Mouse (Mus musculus): Measurements from ENCODE around the gene Grb14.

Grb14 gene

GRCm38 (mm10) chr2:65024887-65025286, at the start of gene Grb14:
Gene Grb14, minus strand, starts transcription at chr2:65024987.
- DNase-seq (ENCODE audit: inconsistent ontology term), result no peak

GRCm38 (mm10) chr2:65072205-65072604, 47.4 kb upstream of the Grb14 start:
- DNase-seq (ENCODE audit: inconsistent ontology term), result no peak

DNA sequence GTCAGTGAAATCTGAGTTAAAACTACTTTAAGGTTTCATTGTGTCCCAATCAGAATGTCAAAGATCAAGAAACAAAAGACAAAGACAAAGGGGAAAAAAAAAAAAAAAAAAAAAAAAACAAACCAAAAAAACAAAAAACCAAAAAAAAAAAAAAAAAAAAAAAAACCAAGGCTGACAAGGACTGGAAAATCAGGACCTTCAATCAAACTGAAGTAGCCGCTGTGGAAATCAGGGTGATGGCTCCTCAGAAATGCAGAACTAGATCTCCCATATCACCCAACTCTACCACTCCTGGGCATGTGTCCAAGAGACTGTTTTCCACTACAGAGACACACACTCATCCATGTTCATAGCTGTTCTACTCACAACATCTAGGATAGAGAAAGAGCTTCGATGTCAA, 29.0 kb upstream of the Grb14 start:
- no peak for DNase-seq (ENCODE audit: inconsistent ontology term)

DNA sequence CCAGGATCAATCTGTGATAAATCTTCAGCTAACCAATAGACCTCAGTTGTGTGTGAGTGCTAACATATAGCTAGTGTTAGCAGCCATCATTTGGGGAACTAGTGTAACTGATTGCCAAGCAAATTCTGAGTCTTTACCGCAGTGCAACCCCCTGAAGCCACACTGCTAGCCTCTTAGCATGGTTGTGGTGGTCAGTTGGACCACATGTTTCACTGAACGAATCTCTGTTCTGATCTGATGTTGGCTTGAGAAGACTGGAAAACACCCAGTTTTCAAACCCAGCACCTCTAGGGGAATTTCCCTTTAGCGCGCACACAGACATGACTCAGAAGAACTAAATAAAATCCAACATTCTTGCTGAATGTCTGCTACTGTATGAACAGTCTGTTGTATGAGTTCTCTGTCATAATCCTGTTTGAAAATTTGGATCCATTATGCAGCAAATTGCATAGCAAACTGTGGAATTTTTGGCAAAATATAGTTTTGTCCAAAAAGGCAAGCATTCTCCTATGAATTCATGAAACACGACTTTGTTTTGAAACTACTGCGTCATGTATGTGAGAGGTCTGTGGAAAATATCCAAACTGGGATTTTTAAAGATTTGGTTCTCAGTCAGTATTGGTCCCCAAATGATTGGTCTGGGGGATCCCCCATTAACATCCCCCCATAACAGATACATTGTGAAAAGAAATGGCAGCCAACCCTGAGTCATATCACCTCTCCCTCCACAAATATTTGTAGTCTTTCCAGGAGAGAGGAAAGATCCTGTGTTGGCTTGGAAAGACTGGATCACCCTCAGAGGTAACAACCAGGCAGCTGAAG, 27.6 kb upstream of the Grb14 start:
- DNase-seq (ENCODE audit: inconsistent ontology term), result no peak

- no peak for DNase-seq (ENCODE audit: inconsistent ontology term)
Measured at GRCm38 (mm10) chr2:65050776-65051175, 26.0 kb upstream of the Grb14 start.

- no peak for DNase-seq (ENCODE audit: inconsistent ontology term)
Measured at GRCm38 (mm10) chr2:65048234-65049017, 23.6 kb upstream of the Grb14 start.

DNA sequence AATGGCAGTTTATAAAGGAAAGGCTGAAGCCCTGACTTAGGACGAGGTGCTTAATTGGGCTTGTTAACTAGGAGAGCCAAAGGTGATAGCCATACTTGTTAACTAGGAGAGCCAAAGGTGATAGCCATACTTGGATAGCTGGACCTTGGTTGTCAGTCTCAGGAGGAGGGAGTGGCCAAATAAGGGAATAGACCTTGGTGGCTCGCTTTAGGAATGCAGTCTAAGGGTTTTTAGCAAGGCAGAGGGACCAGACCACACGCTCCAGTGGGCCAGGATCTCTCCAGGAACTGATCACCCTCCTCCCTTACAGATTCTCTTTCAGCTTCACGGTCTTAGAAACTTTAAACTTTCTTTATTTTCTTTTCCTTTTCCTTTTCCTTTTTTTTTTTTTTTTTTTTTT, 13.4 kb upstream of the Grb14 start:
- no peak for DNase-seq (ENCODE audit: inconsistent ontology term)

GRCm38 (mm10) chr2:65037546-65037945, 12.8 kb upstream of the Grb14 start:
- DNase-seq (ENCODE audit: inconsistent ontology term), result no peak

- DNase-seq (ENCODE audit: inconsistent ontology term), result peak; percentile 72
Measured at GRCm38 (mm10) chr2:65022363-65023240, 2.2 kb downstream of the Grb14 start.

DNA sequence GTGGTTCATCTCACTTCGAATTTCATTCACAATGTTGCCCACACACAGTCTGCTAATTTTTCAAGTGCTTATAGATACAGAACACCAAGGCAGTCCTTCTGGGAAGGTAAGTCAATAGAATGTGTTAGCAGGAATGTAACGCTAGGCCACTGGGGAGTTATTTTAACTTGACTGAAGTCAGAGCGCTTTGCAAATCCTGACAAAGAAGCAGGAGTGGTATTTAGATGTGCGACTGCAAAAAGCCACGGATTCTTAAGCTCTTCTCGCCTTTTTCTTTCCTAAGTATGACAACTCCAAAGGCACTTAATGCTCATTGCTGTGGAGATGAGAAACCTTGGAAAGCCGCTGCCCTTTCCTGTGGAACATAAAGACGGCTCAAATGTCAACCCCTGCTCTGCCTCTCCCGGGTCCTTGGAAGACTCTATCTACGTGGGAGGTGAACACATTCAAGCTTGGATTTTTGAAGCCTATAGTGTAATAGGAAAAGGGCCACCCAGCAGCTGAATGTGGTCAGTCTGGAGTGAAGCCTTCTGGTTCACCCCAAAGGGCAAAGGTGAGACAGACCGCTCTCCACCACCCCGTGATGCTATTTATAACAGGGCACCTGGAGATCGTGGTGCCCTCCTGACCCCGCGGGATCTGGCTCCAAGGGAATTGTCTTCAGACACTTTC, 3.0 kb downstream of the Grb14 start:
- DNase-seq (ENCODE audit: inconsistent ontology term), result no peak

DNA sequence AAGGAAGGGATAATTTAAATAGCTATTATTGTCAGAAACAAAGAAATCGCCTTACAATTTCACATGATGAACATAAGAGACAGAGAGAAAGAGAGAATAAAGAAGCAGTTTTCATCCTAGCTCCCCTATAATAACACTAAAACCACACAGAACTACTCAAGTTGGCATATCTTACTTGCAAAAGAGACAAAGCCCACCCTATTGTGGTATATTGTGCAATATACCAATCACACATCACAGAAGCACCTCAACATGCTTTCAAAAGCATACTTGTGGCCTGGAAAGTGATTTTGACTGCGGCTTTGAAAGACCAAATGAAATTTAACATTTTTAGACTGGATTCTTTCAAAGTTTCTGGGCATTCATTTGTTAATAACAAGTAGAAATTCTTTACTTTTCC, 7.4 kb downstream of the Grb14 start:
- peak; percentile 26 for DNase-seq (ENCODE audit: inconsistent ontology term)

DNA sequence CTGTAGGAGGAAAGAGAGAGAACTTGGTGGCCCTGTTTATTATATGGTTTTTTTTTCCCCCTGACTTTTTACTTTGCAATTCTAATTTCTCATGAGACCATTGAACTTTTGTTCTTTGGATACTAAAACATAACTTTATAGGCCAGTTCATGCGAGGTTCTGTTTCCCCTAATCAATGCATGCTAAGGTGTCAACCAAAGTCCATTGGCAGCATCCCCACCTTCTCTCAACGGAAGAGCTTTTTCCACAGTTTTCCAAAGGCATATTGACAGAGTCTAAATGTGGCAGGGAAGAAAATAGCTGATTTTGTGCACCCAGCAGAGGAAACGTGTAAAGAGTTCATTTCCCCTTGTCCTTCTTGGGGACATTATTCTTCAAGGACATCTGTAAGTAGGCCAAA, 10.2 kb downstream of the Grb14 start:
- DNase-seq (ENCODE audit: inconsistent ontology term), result no peak

DNA sequence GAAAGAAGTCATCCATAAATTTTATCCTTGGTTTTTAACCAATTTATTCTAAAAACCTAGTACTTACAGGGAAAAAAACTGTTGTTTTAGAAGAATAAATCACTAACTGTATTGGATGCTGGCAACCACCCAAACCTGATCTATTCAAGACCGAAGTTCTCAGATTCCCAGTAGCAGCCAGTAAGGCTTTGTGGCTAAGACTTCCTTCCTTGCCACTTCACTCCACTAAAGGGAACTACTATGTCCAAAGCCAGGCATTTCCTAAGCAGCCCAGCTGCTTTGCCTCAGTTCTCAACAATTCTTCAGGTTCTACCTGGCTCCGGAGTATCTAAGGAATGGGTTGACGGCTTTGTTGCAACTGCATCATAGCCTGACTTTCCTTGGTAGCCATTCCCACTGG, 14.7 kb downstream of the Grb14 start:
- DNase-seq (ENCODE audit: inconsistent ontology term), result peak; percentile 10

DNA sequence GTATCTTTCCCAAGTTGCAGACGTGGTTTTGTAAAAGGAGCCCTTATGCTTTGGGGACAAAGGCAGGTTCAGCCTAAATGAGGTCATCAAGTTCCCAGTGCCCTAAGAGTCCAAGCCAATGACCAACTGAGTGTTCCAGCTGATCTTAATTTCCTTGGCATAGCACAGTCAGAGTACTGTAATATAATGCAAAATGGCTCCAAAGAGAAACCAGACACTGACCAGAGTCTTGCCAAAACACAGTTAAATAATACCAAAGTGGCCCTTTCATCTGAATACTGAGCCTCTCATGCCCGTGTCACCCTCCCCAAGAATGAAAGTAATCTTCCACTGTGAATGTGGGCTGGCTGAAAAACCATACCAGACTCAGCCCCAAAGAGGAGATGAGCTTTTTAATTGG, 17.4 kb downstream of the Grb14 start:
- peak; percentile 88 for DNase-seq (ENCODE audit: inconsistent ontology term)

GRCm38 (mm10) chr2:65005044-65005443, 19.7 kb downstream of the Grb14 start:
- no peak for DNase-seq (ENCODE audit: inconsistent ontology term)

DNA sequence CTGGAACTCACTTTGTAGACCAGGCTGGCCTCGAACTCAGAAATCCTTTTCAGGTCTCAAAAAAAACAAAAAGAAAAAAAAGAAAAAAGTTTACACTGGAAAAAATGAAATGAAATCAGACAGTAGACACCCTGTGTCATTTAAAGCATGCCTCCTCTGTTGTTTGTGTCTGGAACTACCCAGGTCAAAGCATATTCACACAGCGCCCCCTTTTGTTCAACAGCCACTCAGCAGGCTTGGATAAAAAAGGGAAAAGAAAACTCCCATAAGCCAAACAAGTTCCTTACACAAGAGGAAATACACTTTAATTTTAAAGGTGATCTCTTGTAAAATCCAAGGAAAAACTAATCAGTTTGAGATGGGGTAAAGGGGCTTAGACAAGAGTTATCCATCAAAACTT, 21.4 kb downstream of the Grb14 start:
- DNase-seq (ENCODE audit: inconsistent ontology term), result no peak

DNA sequence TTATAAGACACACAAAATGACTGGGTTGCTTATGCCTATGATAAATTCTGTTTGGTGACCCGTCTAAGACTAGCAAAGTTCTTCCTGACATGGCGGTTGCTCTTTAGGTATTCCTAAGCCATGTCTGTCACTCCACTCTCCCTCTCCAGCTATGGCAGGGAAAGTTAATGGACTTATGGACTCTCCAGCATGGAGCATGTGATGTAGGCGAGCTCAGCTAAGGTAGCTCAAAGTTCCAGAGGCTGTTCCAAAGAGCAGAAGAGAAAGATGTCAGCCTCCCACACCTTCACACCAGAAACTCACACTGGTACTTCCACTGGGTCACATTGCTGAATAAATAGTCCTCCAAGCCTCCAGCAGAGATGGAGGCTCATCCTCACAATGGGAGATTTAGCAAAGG, 22.2 kb downstream of the Grb14 start:
- DNase-seq (ENCODE audit: inconsistent ontology term), result no peak

- no peak for DNase-seq (ENCODE audit: inconsistent ontology term)
Measured at GRCm38 (mm10) chr2:64995048-64995447, 29.7 kb downstream of the Grb14 start.

DNA sequence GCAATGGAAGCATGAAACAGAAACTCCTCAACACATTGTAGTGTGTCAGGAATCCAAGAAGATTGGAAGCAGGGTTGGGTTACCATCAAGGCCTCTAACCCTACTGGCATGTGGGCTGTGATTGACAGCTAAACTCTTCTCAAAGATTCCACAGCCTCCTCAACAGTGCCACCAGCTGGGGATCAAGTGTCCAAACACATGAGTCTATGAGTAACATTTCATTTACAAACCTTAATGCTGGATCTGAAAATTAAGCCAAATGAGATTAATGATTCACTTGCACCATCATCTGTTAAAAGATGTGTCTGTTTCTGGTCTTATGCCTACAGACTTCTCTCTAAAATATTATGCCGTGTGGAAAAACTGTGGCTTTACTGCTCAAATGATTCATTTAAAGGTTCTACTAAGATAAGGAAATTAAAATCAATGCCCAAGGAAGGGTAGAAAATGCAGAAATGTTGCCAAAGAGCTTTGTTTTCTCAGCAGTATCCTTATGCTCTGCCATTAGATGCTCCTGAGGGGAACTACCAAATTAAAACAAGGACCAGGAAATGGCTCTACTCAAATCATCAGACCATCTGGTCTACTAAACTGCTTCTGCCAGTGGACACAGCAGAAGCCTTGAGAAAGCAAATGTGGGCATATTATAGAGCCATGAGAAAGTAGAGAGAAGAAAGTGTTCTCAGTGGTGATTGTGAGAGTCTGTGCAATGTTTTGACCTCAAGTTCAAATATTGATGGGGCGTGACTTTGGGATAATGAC, 35.2 kb downstream of the Grb14 start:
- no peak for DNase-seq (ENCODE audit: inconsistent ontology term)

DNA sequence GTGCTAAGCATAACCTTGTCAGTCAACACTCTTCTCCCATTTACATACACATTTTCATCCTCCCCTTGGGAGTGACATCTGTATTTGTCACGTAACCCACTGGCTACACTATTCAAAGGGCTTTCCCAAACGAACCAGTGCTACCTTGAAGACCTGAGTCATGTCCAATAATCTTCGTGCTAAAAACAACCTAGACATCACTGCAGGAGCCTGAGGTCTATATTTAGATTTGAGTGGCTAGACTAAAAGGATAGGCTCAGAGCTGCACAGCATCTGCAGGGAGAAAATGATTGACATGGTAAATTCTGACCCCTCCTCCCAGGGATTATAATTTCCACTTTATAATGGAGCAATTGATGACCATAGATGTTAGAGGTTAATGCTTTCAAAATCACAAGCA, 37.0 kb downstream of the Grb14 start:
- DNase-seq (ENCODE audit: inconsistent ontology term), result no peak

DNA sequence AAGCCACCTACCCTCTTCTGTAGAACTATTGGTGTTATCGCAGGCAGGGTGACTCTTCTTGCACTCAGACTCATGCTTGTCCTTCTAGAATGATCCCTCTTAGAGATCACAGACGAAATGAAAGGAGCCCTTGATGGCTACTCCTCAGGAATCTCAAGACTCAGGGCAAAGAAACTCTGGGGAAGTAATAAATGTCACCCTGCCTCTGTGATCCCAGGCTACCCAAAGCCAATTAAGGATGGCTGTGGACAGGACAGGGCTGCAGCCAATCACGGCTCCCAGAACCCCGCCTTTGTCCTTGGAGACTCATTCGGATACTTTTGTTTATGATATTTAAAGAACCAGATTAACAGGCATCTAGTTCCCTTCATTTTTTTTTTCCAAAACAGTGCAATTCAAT, 49.2 kb downstream of the Grb14 start:
- no peak for DNase-seq (ENCODE audit: inconsistent ontology term)

Data from Muller cell, postnatal 12 days (primary cell).